Mouse (Mus musculus): ENCODE results near the gene Hs6st1.

Gene Hs6st1

DNA sequence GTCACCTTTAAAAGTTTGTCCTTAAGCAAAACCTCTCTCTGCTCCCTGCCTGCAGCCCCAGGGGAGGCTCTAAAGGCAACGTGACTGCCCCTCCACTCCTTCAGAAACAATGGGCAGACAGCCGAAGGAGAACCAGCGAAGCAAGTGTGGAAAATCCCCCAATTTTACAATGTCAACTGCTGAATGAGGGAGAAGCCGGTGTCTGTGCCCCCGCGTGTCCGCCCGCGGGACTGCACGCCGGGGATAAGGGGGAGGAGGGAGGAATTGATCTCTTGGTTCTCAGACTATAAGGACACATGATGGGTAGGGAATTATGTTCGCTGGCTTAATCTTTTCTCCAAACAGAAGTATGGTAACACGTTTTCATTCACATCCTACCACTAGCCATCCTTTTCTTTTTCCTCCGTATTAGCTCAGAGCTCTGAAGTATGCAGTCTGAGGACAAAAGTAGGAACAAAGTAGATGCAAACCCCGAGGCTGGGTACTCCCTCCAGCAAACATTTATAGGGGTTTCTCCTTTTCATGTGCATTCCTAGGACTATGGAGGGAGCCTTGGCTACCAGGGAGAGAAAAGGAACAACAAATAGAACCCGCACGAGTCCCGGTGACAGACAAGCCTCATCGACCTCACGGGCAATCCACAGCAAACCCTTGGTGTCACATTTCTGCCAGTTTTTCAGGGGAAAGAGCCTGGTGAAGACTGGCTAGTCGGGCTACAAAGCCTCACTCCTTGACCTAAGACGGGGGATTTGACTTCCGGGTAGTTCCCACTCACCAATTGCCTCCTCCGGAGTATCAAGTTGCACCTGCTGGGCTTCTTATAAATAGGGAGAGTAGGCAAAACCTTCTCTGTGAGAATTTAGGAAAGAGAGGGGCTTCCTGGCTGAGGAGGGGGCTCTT is 3.1 kb upstream of the Hs6st1 start:
- peak; percentile 90 for DNase-seq

DNA sequence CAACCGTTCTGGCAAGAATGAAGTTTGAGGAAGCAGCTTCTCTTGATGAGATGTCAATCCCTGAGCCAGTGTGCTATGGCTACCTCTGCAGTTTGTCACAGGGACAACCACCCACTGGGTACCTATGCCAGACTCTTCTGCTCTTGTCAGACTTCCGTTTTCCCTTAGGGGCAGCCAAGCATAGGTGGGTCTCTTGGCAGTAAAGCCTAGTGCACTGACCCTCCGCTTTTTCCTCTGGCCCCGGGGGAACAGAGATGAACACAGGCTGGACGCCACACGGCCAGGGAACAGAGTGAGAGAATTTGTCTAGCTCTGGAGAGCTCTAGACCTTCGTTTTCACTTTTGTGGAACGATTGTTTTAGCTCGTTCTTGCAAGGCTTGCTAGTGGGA is 2.4 kb upstream of the Hs6st1 start:
- DNase-seq = peak; percentile 8

DNA sequence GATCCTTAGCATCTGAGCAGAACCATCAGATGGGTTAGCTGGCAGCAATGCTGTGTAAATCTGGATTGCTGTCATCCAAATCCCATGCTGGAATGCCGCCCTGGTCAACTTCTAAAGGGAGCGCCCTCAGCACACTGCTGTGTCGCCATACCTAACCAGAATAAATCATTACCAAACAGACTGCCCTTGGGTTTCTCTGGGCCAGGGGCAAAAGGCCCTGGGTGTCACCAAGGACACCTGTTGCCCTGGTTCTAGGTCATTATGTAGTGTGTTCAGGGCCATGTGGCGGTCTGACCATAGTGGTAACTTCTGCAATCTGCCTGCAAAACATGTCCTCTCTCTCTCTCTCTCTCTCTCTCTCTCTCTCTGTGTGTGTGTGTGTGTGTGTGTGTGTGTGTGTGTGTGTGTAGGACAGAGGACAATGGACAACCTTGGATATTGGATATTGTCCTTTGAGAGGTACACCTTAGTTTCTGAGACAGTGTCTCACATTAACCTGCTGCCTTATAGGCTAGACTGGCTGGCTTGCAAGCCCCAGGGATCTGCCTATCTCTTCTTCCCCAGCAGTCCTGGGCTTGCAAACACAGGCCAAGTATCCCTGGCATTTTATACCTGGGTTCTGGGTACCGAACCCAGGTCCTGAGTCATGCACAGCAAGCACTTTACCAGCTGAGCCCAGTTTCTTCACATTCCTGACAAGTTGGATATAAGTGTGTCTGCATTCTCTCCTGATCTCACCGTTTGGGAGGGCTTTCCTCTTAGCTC is 1.8 kb upstream of the Hs6st1 start:
- DNase-seq = peak; percentile 12

DNA sequence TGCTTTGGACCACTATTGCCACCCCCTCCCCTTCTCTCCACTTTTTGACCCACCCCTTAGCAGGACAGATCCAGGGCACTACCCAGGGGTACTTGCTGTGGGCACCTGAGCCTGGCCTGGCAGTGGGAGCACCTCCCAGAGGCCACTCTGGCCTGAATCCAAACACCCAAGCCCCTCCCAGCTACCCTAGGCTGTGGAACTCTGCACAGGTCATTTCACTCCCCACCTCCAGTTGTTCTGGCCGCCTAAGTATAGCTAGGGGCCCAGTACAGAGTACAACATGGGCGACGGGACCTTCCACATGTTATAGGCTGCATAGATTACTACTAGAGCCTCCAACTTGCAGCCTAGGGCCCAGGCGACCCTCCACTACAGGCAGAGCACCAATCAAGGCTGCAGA is 999 bp upstream of the Hs6st1 start:
- DNase-seq = peak; percentile 12

DNA sequence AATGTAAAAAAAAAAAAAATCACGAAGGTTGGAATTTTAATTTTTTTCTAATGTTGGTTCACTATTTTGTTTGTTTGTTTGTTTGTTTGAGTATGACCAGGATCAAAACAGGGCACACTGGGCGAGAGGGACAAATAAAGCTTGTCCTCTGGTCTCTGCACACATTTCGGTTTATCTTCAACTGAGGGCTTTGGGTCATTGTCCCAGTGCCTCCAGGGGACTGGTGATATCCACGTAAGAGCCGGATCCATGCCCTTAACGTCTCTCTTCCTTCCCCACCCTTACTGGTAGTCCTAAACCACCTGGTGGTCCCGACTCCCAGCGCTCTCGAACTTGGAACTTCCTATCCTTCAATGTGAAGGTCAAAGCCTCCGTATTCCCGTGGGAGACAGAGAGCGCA is 589 bp upstream of the Hs6st1 start:
- DNase-seq = no peak

DNA sequence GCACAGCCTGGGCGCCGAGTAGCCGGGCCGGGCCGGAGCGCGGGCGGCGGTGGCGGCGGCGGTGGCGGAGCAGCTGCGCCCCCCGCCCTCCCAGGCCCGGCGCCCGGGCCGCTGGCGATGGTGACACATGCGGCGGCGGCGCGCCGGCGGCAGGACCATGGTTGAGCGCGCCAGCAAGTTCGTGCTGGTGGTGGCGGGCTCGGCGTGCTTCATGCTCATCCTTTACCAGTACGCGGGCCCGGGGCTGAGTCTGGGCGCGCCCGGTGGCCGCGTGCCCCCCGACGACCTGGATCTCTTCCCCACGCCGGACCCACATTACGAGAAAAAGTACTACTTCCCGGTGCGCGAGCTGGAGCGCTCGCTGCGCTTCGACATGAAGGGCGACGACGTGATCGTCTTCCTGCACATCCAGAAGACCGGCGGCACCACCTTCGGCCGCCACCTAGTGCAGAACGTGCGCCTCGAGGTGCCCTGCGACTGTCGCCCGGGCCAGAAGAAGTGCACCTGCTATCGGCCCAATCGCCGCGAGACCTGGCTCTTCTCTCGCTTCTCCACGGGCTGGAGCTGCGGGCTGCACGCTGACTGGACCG is 426 bp downstream of the Hs6st1 start:
- DNase-seq = peak; percentile 69

DNA sequence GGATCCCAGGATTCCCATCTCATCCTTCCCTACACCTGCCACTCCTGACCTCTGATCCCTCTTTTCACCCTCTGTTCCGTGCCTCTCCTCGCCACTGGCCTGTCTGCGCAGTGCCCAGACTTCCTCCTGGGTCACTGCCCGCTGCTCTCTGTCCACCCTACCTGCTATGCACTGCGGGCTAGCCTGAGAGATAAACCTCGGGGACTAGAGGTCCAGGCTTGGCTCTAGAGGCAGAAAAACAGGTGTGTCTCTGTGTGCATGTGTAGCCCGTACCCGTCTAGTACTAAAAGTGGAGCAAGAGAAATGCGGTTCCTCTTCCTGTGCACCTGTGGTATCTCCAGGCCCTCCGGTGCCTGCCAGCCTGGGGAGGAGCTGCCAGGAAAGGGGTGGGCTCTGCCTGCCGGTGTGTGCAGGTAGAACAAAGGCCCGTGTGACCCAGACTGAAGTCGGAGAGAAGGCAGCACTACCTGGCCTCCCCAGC is 1.1 kb downstream of the Hs6st1 start:
- DNase-seq = peak; percentile 60

DNA sequence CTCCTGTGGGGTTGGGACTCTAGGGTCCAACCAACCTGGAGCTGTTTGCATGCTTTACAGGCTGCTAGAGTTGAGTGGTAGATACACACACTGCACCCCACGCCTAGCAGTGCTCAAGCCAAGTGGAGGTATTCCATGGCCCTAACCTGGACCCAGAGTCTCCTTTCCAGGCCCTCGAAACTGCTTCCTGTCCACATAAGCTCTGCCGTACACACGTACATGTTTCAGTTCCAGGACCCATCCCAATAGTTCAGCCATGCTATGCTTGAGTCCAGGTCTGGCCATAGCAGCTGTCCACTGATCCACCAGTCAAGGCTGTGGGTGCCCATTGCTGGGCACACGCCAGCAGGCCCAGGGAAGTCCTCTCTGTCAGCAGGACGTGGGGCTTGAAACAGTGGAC is 2.0 kb downstream of the Hs6st1 start:
- DNase-seq = peak; percentile 10

DNA sequence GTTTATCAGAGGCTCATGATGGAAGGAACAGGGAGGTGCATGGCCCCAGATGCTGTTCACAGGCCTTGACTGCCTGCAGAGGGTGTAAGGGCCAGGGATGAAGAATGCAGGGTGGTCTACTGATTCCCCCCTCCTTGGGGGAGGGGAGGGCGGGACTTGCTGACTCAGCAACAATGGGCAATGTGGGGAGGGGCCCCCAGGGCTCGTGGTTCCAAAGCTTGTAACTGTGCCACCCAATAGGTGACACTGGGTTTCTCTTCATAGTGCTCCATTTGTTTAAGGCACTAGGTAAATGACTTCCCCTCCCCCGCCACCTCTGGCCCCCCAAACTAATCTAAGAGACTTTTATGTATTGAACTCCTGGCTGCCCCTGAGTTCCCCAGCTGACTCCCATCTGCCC is 2.5 kb downstream of the Hs6st1 start:
- DNase-seq = peak; percentile 35

DNA sequence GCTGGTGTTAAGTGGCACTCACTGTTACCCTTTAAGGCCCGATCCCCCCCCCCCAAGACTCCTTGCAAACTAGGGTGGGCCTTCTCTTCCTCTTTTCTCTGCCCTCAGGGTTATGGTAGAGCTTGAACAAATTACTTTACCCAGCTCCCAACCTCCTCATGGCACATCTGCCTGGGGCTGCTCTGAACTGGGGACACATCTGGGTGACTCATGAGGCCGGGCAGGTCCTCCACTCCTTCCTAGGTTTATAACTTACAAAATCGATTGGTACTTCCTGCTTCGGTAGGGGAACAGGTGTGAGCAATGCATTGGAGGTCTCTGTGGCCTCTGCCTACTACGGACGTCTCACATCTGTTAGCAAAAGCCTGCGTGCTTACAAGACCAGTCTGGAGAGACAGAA is 3.0 kb downstream of the Hs6st1 start:
- peak; percentile 10 for DNase-seq

DNA sequence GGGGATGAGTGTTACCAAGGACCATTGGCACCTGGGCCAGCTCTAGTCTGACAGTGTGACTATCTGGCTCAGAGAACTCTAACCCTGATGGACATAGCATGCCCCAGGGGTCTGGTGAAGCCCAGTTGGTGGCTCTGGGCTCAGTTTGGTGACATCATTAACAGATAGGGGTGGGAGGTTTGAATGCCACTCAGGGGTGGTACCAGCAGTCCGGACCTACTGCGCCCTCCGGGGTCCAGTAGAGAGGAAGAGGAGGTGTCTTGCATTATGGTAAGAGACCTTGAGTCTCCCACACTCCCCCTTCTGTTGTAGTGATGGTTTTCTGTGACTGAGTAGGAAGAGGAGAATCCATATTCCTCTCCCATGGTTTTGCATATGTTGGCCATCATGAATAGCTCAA is 3.4 kb downstream of the Hs6st1 start:
- DNase-seq = no peak

DNA sequence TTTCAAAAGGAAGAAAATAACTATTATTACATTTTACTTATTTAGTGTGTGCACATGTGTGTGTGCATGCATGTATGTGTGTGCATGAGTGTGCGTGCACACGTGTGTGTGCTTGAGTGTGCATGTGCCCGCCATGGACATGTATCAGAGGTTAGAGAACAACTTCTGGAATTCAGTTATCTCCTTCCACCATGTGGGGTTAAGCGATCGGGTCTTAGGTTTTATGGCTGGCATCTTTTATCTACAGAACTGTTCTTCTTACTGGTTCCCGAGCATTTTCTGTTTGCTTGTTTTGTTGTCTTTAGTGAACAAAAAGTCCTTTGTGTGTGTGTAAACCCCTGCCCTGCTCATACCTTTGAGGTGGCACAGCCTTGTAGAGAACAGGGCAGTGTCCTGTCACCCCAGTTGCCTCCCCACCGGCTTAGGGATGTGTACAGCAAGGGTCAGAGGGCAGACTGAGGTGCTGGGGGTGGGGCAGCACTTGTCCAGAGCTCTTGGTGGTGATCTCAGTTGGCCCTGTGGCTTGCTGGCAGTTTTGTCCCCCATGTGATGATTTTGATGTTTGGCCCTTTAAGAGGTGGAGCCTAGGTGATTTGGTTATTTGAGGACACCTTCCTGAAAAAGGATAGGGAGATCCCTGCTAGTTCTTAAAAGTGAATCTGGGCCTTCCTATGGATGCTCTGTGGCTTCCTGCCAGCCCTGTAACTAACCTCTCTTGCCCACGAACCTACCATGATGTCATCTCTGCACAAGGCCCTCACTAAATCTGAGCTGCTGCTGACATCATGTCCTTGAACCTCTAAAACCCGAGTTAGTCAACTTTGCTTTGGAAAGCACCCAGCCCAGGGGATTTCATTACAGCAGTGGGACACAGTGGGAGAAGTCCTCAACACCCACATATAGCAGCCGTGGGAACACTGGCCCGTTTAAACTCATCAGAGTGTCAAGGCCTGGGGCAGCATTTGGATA is 4.7 kb downstream of the Hs6st1 start:
- DNase-seq = no peak

DNA sequence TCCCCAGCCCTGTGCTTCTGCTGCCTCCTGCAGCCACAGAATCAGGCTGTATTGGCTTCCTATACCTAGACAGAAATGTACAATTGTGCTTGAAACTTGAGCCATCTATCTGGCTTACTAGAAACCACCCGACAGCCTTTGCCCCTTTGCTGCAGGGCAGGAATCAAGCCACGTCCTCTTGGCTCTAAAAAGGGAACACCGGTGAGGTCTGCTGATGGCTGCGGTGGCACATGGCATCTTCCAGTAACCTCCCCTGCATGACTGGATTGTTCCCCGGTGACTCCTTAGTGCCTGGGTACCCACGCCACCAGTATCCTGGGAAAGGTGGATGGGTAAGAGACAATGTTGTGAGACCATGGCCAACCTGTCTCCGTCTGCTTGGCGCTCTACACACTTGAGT is 5.4 kb downstream of the Hs6st1 start:
- DNase-seq = no peak

DNA sequence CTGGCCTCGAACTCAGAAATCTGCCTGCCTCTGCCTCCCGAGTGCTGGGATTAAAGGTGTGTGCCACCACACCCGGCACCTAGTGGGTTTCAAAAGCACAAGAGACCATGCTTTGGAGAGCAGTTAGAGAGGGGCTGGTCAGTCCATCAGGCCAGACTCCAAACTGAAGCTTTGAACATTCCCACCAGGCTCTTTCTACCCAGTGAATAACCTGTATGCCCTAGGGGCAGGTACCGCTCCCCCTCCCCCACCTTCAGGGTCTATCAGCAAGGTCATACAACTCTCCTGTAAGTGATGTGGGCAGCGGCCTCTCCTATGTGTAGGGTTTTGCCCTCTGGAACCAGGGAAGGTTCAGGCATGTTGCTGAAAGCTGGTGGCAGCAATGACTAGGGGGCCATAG is 6.0 kb downstream of the Hs6st1 start:
- no peak for DNase-seq

DNA sequence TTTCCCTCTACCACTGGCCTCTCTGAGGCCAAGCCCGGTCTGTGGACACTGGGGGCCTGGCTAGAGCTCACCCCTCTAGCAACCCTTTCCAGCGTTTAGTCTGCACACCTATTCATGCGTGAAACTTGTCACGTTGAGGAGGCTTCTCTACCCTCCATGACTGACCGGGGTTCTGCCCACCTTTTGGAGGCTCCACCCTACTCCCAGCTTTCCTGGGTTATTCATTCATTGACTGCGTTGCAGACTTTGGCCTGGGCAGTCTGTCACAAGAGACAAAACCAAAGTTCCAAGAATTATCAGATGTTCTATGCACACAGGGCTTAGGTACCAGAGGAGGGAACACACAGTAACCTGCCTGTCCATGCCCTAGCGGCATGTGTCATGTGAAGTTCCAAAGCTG is 6.8 kb downstream of the Hs6st1 start:
- no peak for DNase-seq

DNA sequence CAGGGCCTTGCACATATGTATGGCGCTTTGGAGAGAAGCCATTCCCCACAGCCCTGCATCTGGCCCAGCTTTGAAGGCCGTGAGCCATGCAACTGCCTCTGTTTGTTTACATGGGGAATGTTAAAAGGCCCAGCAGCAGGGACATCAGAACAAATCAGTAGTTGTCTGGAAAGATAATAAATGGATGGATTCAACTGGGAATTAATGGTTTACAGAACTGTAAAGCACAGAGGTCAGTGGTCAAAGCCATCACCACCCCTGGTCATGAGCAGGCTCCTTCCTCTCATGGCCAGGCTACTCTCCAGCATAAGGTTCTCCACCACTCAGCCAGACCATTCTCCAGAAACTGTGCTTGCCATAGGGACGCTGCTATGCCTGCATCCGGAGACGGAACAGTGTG is 7.5 kb downstream of the Hs6st1 start:
- DNase-seq = no peak

DNA sequence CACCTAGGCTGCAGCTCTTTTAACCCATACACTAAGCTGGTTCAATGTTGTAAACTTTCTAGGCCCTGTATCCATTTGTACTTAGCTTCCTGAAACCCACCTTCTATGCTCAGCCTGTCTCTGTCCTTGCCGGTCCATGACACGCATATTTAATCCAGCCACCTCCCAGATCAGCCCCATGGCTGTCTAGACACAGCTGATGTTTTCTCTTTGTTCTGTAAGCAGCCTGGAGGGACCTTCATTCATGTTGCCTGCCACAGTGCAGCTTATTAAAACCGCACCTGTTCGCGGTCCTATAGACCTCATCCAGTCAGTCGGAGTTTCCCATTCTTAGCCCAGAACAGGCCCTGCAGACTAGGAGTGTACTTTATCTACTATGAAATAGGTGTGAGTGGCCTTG is 8.9 kb downstream of the Hs6st1 start:
- DNase-seq = no peak

DNA sequence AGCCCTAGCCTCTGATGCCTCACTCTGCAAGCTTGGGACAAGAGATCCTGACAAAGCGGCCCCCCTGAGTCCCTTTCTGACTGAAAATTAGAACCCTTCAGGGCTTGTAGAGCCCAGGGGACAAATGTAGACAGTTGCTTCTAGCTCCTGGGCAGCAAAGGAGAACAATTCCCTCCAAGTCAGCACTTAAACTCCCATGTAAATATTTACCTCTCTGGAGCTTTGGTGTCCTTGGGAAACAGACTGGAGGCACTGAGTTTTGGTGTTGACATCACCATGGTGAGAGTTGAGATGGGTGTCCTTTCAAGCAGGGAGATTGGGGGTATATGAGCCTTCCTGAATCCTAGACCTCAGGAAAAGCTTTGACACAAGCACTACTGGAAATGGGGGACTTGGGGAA is 10.1 kb downstream of the Hs6st1 start:
- no peak for DNase-seq

DNA sequence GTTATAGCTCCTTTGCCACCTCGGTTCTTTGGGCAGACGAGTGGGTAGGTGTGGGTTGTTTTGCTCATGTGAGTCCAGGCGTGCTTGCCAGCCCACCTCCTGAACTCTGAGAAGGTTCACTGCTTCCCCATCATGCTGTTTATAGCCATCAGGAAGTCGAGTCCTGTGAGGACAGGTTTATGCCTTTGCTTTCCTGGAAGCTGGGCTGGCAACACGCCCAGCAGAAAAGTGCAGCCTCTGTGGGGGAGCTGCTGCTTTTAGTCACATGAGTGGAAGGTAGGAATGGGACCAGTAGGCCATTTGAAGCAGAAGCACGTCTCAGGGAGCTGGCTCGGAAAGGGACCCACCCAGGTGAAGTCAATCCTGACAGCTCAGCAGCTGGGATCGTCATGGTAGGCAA is 11.5 kb downstream of the Hs6st1 start:
- DNase-seq = no peak

DNA sequence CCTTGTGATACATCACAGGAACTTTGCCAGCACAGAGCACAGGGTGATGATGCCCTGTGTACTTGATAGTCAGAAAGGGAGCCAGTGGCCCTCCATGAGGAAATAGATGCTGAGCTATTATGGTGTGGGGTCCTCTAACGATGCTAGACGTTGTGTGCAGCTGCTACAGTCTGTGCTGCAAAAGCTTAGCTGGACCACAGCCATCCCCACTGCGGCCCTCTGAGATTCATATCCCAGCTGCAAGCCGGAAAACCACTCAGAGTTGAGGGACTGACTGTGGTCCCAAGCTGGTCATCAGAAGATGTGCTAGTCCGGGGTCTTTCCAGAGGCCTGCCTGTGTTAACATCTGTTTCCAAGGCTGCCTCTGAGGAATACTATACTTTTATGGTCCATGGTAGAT is 12.8 kb downstream of the Hs6st1 start:
- no peak for DNase-seq

DNA sequence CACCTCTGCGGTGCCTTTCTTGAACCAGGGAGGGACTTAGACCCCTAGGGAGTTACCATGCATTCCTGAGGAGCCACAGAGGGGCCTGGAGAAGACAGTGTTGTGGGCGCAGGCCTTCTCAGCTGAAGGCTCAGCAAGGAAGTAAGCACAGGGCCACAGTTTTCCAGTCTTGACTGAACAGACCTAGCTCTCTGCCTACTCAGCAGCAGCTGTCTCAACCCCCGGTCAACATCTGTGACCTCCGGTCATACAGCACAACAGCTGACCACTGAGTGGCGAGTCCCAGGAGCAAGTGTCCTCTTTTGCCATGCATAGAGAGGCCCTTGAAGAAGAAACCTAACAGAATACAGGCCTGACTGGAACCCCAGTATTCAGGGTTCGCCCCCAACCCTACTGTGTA is 14.0 kb downstream of the Hs6st1 start:
- DNase-seq = no peak

DNA sequence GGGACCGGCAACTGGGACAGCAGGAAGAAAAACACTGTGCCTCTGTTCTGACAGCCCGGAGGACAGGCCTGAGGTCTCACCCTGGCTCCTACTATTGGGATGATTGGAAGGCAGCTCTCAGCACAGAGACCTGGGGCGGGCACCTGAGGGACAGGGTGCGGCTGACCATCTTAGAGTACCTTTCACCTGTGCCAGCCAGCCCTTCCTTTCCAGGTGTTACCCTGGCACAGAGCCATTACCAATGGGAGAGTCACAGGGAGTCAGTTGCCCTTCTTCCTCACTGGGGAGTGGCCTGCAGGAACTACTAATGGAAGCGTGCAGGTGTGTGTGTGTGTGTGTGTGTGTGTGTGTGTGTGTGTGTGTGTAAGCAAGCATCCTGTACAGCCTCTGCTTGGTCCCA is 15.4 kb downstream of the Hs6st1 start:
- DNase-seq = no peak

DNA sequence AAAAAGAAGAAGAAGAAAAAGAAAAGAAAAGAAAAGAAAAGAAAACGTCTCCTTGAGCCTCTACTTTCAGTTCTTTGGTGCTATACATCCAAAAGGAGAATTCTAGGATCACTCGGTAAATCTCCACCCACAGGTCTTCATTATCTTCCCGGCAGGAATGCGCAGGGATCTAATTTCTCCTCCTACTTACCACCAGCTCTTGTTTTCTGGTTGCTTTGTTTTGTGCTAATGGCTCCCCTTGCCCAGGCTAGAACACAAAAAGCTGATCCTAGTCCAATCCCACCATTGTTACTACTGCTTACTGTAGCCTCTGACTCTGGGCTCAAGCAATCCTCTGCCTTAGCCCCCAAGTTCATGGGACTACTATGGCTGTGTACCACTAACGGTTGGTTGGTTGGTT is 16.9 kb downstream of the Hs6st1 start:
- DNase-seq = no peak

All from liver (tissue).